Mouse (Mus musculus): ENCODE measurements at regions not wholly inside any gene's neighbourhood (a gene's known extent, or its start where the extent isn't known, plus 50 kb on each side); places are given as distances from the start of the nearest gene placed in this dataset.

DNA sequence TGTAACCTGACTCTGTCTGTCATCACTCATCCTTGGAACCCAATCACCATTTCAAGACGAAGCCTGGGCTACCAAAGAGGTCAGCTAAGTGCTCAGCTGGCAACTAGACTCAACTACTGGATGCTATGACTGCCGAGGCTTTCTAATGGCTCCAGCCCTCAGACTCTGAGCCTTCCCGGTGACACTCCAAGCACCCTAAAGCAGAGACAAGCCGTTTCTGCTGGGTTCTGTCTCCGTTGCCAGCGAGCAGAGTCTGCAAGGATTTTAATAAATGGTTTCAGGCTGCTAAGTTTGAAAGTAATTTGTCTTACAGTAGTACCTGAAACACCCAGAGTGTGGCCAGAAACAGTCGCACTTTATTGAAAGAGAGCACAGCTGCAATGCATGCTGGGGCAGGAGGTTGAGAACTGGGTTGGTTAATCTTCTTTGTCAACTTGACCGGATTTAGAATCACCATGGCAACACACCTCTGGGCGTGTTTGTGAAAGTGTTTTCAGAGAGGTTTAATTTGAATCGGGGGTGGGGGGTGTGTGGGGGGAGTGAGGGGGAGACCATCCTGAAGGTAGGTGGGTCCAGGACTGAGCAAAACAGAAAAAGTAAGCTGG, 298.8 kb downstream of the H2al1j start:
- TF ChIP-seq CTCF (conservative IDR thresholded peaks at IDR 0.05; ENCODE audit: insufficient read depth, insufficient read length, low read depth, low read length) (no peak), POLR2A (IDR thresholded peaks at IDR 0.05; ENCODE audit: low read depth, low read length) (no peak)
